Mouse (Mus musculus) CH12.LX (cell line): ENCODE data around the gene Tob1. TPM values are rescaled to one million over a fixed set of nuclear protein-coding genes. Genes with fewer than 3 reads are reported as not detected.

Experiments
- DNase-seq: peaks from one replicate; pipeline ENCODE4 v3.0.0-alpha.2; 2013; ENCODE audit errors: extremely low read depth
- H3K27ac ChIP-seq: 2 replicates; pipeline ENCODE4 v1.5.1; 2012; ENCODE audit warnings: low read depth, mild to moderate bottlenecking, control low read depth, moderate library complexity; ENCODE audit not compliant: insufficient read depth
- H3K27me3 ChIP-seq: replicated peaks from 2 replicates; pipeline ENCODE3; 2012; ENCODE audit warnings: inconsistent platforms
- H3K36me3 ChIP-seq, 2 experiments: replicated peaks in 1 of 2; 2 replicates each; pipeline versions ENCODE3 to v1.6.1; 2012; ENCODE audit warnings: inconsistent platforms in 1 of 2, low read length in 1 of 2, mild to moderate bottlenecking in 1 of 2, mixed read lengths in 1 of 2, moderate library complexity in 1 of 2; ENCODE audit not compliant: control insufficient read depth in 1 of 2, insufficient read depth in 1 of 2
- H3K4me1 ChIP-seq, 2 experiments: 2 replicates each; pipeline ENCODE4 v1.6.1; 2012; ENCODE audit warnings: inconsistent platforms in 1 of 2, moderate library complexity in 1 of 2; ENCODE audit not compliant: insufficient read depth in 2 of 2, control insufficient read depth in 1 of 2
- H3K4me2 ChIP-seq: 2 replicates; pipeline ENCODE4 v1.6.1; 2012; ENCODE audit warnings: low read depth, mild to moderate bottlenecking, control low read depth; ENCODE audit not compliant: poor library complexity, insufficient read depth, severe bottlenecking
- H3K4me3 ChIP-seq, 3 experiments: fragments of 150-350 bp in 1 of 3; sonication (generic) in 1 of 3; replicated peaks in 1 of 3; 2 replicates each; pipeline versions ENCODE3 to v1.5.1; 2011 to 2012; ENCODE audit warnings: low read depth in 2 of 3, low read length in 2 of 3, mild to moderate bottlenecking in 2 of 3, moderate library complexity in 2 of 3, control low read depth in 1 of 3, improper control_type of control experiment in 1 of 3, inconsistent platforms in 1 of 3, mixed read lengths in 1 of 3; ENCODE audit not compliant: poor library complexity in 1 of 3
- H3K79me2 ChIP-seq: replicated peaks from 2 replicates; pipeline ENCODE4 v1.6.1; 2012; ENCODE audit warnings: mild to moderate bottlenecking, moderate library complexity; ENCODE audit not compliant: control insufficient read depth, poor library complexity, insufficient read depth, severe bottlenecking; ENCODE audit errors: extremely low read depth
- H3K9ac ChIP-seq: 2 replicates; pipeline ENCODE4 v1.6.1; 2012; ENCODE audit warnings: low read depth, mild to moderate bottlenecking, control low read depth, moderate library complexity; ENCODE audit not compliant: insufficient read depth
- H3K9me3 ChIP-seq: replicated peaks from 2 replicates; pipeline ENCODE3; 2012; ENCODE audit warnings: low read length, inconsistent platforms, mixed read lengths
- BHLHE40 ChIP-seq: IDR thresholded peaks from 2 replicates; pipeline ENCODE4 v1.6.1; 2011; ENCODE audit warnings: mild to moderate bottlenecking, low read depth, low read length, improper control_type of control experiment
- CHD1 ChIP-seq: IDR thresholded peaks from 2 replicates; pipeline ENCODE4 v1.6.1; 2012; ENCODE audit warnings: low read depth, low read length, improper control_type of control experiment, inconsistent platforms
- ETS1 ChIP-seq: conservative IDR thresholded peaks from 2 replicates; pipeline ENCODE4 v1.6.1; 2012; ENCODE audit warnings: low read depth, mild to moderate bottlenecking, inconsistent platforms, low read length, improper control_type of control experiment, moderate library complexity
- HCFC1 ChIP-seq: IDR thresholded peaks from 2 replicates; pipeline ENCODE4 v1.6.1; 2012; ENCODE audit warnings: low read depth, mild to moderate bottlenecking, inconsistent platforms, low read length, improper control_type of control experiment
- JUN ChIP-seq: IDR thresholded peaks from 2 replicates; pipeline ENCODE4 v1.6.1; 2011; ENCODE audit warnings: low read depth, mild to moderate bottlenecking, low read length, improper control_type of control experiment, moderate library complexity; ENCODE audit not compliant: insufficient read depth
- JUND ChIP-seq: conservative IDR thresholded peaks from 2 replicates; pipeline ENCODE4 v1.6.1; 2011; ENCODE audit warnings: low read depth, low read length, improper control_type of control experiment
- MAFK ChIP-seq: IDR thresholded peaks from 2 replicates; pipeline ENCODE4 v1.6.1; 2011; ENCODE audit warnings: low read length, improper control_type of control experiment; ENCODE audit not compliant: insufficient replicate concordance
- MAX ChIP-seq: IDR thresholded peaks from 2 replicates; pipeline ENCODE4 v1.6.1; 2011; ENCODE audit warnings: low read length, improper control_type of control experiment
- MAZ ChIP-seq: IDR thresholded peaks from 2 replicates; pipeline ENCODE4 v1.6.1; 2012; ENCODE audit warnings: low read depth, mild to moderate bottlenecking, inconsistent platforms, low read length, improper control_type of control experiment, moderate library complexity
- PAX5 ChIP-seq: IDR thresholded peaks from 2 replicates; pipeline ENCODE4 v1.6.1; 2012; ENCODE audit warnings: low read length, inconsistent platforms, mixed read lengths
- RAD21 ChIP-seq: IDR thresholded peaks from 2 replicates; pipeline ENCODE4 v1.6.1; 2011; ENCODE audit warnings: low read depth, mild to moderate bottlenecking, low read length, improper control_type of control experiment, moderate library complexity
- RCOR1 ChIP-seq: conservative IDR thresholded peaks from 2 replicates; pipeline ENCODE4 v1.6.1; 2012; ENCODE audit warnings: low read depth, mild to moderate bottlenecking, inconsistent platforms, low read length, improper control_type of control experiment
- SIN3A ChIP-seq: IDR thresholded peaks from 2 replicates; pipeline ENCODE4 v1.6.1; 2012; ENCODE audit warnings: low read length, improper control_type of control experiment, inconsistent platforms
- TCF12 ChIP-seq: IDR thresholded peaks from 2 replicates; pipeline ENCODE4 v1.6.1; 2014; ENCODE audit warnings: low read depth, mild to moderate bottlenecking, inconsistent platforms, low read length, improper control_type of control experiment
- USF1 ChIP-seq: IDR thresholded peaks from 2 replicates; pipeline ENCODE4 v1.6.1; 2014; ENCODE audit warnings: low read depth, mild to moderate bottlenecking, inconsistent platforms, low read length, improper control_type of control experiment
- USF2 ChIP-seq: conservative IDR thresholded peaks from 2 replicates; pipeline ENCODE4 v1.6.1; 2011; ENCODE audit warnings: low read depth, low read length, improper control_type of control experiment
- ZC3H11A ChIP-seq: IDR thresholded peaks from 2 replicates; pipeline ENCODE4 v1.6.1; 2012; ENCODE audit warnings: low read depth, mild to moderate bottlenecking, inconsistent platforms, low read length, improper control_type of control experiment
- ZNF384 ChIP-seq: IDR thresholded peaks from 2 replicates; pipeline ENCODE4 v1.6.1; 2012; ENCODE audit warnings: low read depth, low read length, improper control_type of control experiment, inconsistent platforms
- dilution Hi-C: fragments of 300-500 bp; cut with MboI; formaldehyde crosslinking; loops from 2 replicates; pipeline ENCODE4 v1.14.3; 2020; ENCODE audit warnings: low sequenced_read_pairs; ENCODE audit not compliant: extremely low pct_unique_long_range_greater_than_20kb, extremely low pct_ligation_motif_present
- in situ Hi-C: fragments of 300-500 bp; cut with MboI; formaldehyde crosslinking; loops from 3 replicates; pipeline ENCODE4 v1.14.3; 2019; ENCODE audit warnings: low sequenced_read_pairs, low pct_ligation_motif_present, low pct_unique_long_range_greater_than_20kb, mixed read lengths
- polyA plus RNA-seq: library from polyadenylated mRNA; unstranded; fragments of >175 nt; gene quantifications from 2 replicates; pipeline ENCODE4 v1.2.1, GENCODE M21; 2012; ENCODE audit warnings: low read depth; ENCODE audit not compliant: insufficient read length
- total RNA-seq, 2 experiments: library from RNA; depleted of rRNA; stranded (reverse); fragments of 300-350 nt in 1 of 2; fragments of >200 nt in 1 of 2; gene quantifications; 2 replicates each; pipeline ENCODE4 v1.2.3; 2012 to 2014

The Tob1 gene
- total and polyA plus RNA-seq, 3 experiments, result 9.0 to 14.3 (median 10.6) TPM

DNA sequence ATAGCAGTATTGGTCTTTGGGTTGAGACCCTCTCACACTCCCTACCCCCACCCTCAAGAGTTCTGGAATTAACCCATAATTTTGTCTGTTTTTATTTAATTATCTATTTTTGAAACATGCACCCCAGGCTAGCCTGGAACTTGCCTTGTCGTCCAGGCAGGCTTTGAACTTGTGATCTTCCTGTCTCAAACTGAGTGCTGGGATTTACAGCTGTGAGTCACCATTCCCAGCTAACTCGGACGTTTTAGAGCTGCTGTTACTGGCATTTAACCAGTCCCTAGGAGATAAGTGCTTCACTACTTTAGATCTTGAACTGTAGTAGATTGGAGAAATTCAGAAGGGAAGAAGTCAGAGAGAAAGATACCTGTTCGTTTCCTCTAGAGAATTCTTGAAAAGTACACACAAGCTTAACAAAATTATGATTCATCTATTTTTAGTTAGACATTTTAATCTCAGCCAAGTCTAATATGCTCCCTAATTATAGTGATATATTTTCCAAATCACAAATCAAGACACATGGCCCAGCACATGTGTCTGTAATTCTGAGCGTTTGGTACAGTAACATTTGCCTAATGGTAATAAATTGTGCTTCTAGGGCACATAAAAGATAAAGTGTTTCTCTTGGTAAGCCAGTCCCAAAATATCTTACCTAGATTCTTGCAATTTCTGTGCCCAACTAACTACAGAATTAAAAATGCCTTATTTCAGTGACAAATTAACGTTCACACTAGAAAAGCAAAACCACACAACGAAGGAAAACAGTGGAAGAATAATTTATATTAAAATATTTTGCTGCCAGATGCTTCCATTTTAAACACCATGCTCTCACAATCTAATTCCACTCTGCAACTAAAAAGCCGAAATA is 2.2 kb upstream of the Tob1 start:
- H3K27me3 ChIP-seq, result peaks cover 5% of the 10 kb centered on the region
- no peak for DNase-seq
- H3K9ac ChIP-seq, result no peak overlapping the region
- dilution Hi-C loops (no loop called here), in situ Hi-C loops (no loop called here)
- H3K36me3 ChIP-seq, result peaks cover 5 to 6% of the 10 kb centered on the region in 2 experiments
- H3K4me2 ChIP-seq, result no peak overlapping the region
- no peak overlapping the region for H3K27ac ChIP-seq
- no peak overlapping the region for H3K4me3 ChIP-seq
- TF ChIP-seq BHLHE40, result no peak
- TF ChIP-seq JUN, result no peak
- TF ChIP-seq ZC3H11A, result no peak
- no peak for TF ChIP-seq PAX5
- no peak for TF ChIP-seq TCF12
- TF ChIP-seq JUND, result no peak
- TF ChIP-seq USF1, result no peak
- no peak for TF ChIP-seq MAZ
- TF ChIP-seq MAX, result no peak
- TF ChIP-seq HCFC1, result no peak
- no peak for TF ChIP-seq RAD21
- no peak for TF ChIP-seq ETS1
- no peak for TF ChIP-seq MAFK
- no peak for TF ChIP-seq CHD1
- no peak for TF ChIP-seq RCOR1
- peaks cover 24% of the 10 kb centered on the region for H3K79me2 ChIP-seq
- peaks cover under 1 to 24% of the 10 kb centered on the region in 2 experiments; a peak in 3 of 4 replicates for H3K4me1 ChIP-seq
- no peaks in the 10 kb centered on the region for H3K9me3 ChIP-seq

DNA sequence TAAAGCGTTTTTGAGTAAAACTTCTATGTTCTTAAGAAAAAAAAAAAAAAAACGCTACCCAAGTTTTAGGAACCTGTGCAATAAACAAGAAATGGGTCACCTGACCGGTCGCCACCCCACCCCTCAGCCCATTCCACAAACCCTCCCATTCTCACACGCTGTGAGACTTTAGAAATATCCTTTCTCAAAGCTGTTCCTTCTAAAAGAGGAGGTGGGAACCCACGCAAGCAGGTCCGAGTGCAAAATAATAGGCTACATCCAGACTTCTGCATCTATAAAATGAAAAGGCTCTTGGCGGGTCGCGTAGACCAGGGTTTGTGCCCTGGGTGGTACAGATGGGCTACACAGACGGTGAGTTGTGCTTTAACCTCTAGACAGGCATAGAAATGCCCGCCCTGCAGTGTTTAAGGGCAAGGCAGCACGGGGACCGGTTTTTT is 1.5 kb upstream of the Tob1 start:
- dilution Hi-C loops (no loop called here), in situ Hi-C loops (no loop called here)
- H3K27me3 ChIP-seq, result peaks cover 5% of the 10 kb centered on the region
- H3K36me3 ChIP-seq, result peaks cover 10 to 12% of the 10 kb centered on the region in 2 experiments
- H3K27ac ChIP-seq, result peak overlapping the region; percentile 36; the same call in 1 of the 2 replicates
- peaks cover 29% of the 10 kb centered on the region for H3K79me2 ChIP-seq
- TF ChIP-seq USF2 (peak; percentile 31; the same call in 1 of the 2 replicates), SIN3A (no peak), CHD1 (0 out of 2 replicates have a peak, but pooled peaks have one; percentile 26), MAZ (no peak), ZNF384 (peak; percentile 75; the same call in 1 of the 2 replicates), USF1 (peak; percentile 60), BHLHE40 (peak; percentile 59; the same call in 1 of the 2 replicates)
- no peaks in the 10 kb centered on the region for H3K9me3 ChIP-seq
- DNase-seq, result no peak
- peak overlapping the region; percentile 42 to 64 (median 49) for H3K4me3 ChIP-seq
- peaks cover 4 to 24% of the 10 kb centered on the region in 2 experiments; a peak in 3 of 4 replicates for H3K4me1 ChIP-seq
- peak overlapping the region; percentile 49 for H3K9ac ChIP-seq
- peak overlapping the region; percentile 81 for H3K4me2 ChIP-seq
